In the genomic region with DNA sequence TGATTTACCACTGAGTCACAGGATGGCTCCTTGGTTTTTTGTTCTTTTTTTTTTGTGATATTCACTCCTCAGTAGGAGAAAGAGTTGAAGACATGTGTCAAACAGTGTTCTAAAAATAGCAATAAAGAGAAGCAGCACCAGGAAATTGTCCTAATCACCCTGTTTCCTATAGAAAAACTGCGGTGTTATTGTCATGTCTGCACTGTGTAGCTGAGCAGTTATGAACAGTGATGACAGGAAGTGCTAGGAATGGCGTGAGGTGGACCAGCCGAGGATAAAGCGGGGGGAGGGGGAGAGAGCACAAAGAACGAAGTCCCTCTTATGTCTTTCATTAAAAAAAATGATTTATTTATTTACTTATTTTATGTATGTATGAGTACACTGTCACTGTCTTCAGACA, we compare ENCODE assay signal across 24 mouse cellular contexts. TPM values are rescaled to one million over a fixed set of nuclear protein-coding genes. Genes with fewer than 3 reads are reported as not detected.
DNase-seq lines count a peak whose midpoint lies in the region; ATAC-seq and TF ChIP-seq lines count a peak whose summit lies in the region.
"Had no signal": no experiment of that assay in that cellular context is flagged by ENCODE, and none has a peak within 500 bp of the region (broad histone marks: within the 10 kb centered on the region; RNA-seq: fewer than 3 reads in every experiment).

No protein-coding gene starts in this region.

- H3K4me2 ChIP-seq in heart, postnatal 0 days (ENCODE audit: low read depth, low read length): no peak overlapping the region
- no peak overlapping the region for H3K4me2 ChIP-seq in lung, embryonic 15.5 days
- H3K4me2 ChIP-seq: forebrain, embryonic 15.5 days; heart, embryonic 15.5 days; kidney, embryonic 15.5 days; limb, embryonic 13.5 days had no signal

- H3K4me3 ChIP-seq in heart, postnatal 0 days (ENCODE audit: low read depth, low read length): no peak overlapping the region
- H3K4me3 ChIP-seq in heart, embryonic 10.5 days: no peak overlapping the region
- H3K4me3 ChIP-seq in lung, embryonic 15.5 days: no peak overlapping the region
- H3K4me3 ChIP-seq: forebrain, embryonic 15.5 days; heart, embryonic 15.5 days; hindbrain, embryonic 10.5 days; kidney, embryonic 15.5 days; limb, embryonic 13.5 days had no signal

- H3K27me3 ChIP-seq in heart, postnatal 0 days (ENCODE audit: control insufficient read depth, insufficient read depth, low read length): no peaks in the 10 kb centered on the region
- no peaks in the 10 kb centered on the region for H3K27me3 ChIP-seq in heart, embryonic 10.5 days (ENCODE audit: insufficient read depth, poor library complexity, severe bottlenecking)
- H3K27me3 ChIP-seq in lung, embryonic 15.5 days: no peaks in the 10 kb centered on the region
- H3K27me3 ChIP-seq: heart, embryonic 15.5 days; kidney, embryonic 15.5 days; limb, embryonic 13.5 days had no signal

- H3K4me1 ChIP-seq in heart, postnatal 0 days (ENCODE audit: control insufficient read depth, insufficient read depth): peaks cover 7% of the 10 kb centered on the region; the same call in 1 of the 2 replicates
- H3K4me1 ChIP-seq in heart, embryonic 10.5 days: 0 out of 2 replicates have a peak, but pooled peaks cover 2% of the 10 kb centered on the region
- 0 out of 2 replicates have a peak, but pooled peaks cover 6% of the 10 kb centered on the region for H3K4me1 ChIP-seq in lung, embryonic 15.5 days
- H3K4me1 ChIP-seq: kidney, embryonic 15.5 days had no signal

- TF ChIP-seq EP300 in heart, postnatal 0 days (IDR thresholded peaks at IDR 0.05; ENCODE audit: low read depth): no peak

- no peak for TF ChIP-seq POLR2A in brain, embryonic 14.5 days (IDR thresholded peaks at IDR 0.05; ENCODE audit: borderline replicate concordance, extremely low read depth, insufficient read depth, insufficient read length, poor library complexity, severe bottlenecking)

- H3K9ac ChIP-seq in heart, postnatal 0 days (replicated peaks; ENCODE audit: low read depth, low read length): no peak overlapping the region
- H3K9ac ChIP-seq in lung, embryonic 15.5 days: no peak overlapping the region
- H3K9ac ChIP-seq: forebrain, embryonic 15.5 days; heart, embryonic 15.5 days; kidney, embryonic 15.5 days; limb, embryonic 13.5 days; liver, embryonic 14.5 days had no signal

- H3K9me3 ChIP-seq in heart, postnatal 0 days (replicated peaks; ENCODE audit: control insufficient read depth, low read length): no peaks in the 10 kb centered on the region
- H3K9me3 ChIP-seq in heart, embryonic 10.5 days: no peaks in the 10 kb centered on the region
- H3K9me3 ChIP-seq in lung, embryonic 15.5 days: no peaks in the 10 kb centered on the region
- H3K9me3 ChIP-seq: forebrain, embryonic 15.5 days; heart, embryonic 15.5 days; hindbrain, embryonic 10.5 days; kidney, embryonic 15.5 days; limb, embryonic 13.5 days had no signal

- H3K36me3 ChIP-seq in heart, postnatal 0 days (replicated peaks; ENCODE audit: control insufficient read depth, insufficient read depth, low read length): no peaks in the 10 kb centered on the region
- H3K36me3 ChIP-seq in heart, embryonic 10.5 days: no peaks in the 10 kb centered on the region
- no peaks in the 10 kb centered on the region for H3K36me3 ChIP-seq in lung, embryonic 15.5 days
- H3K36me3 ChIP-seq: forebrain, embryonic 15.5 days; heart, embryonic 15.5 days; hindbrain, embryonic 10.5 days; kidney, embryonic 15.5 days; limb, embryonic 13.5 days had no signal

- no peak overlapping the region for H3K27ac ChIP-seq in heart, postnatal 0 days (ENCODE audit: low read depth)
- no peak overlapping the region for H3K27ac ChIP-seq in heart, embryonic 10.5 days
- no peak overlapping the region for H3K27ac ChIP-seq in lung, embryonic 15.5 days
- H3K27ac ChIP-seq: forebrain, embryonic 15.5 days; heart, embryonic 15.5 days; hindbrain, embryonic 10.5 days; kidney, embryonic 15.5 days; limb, embryonic 13.5 days; liver, embryonic 14.5 days; stomach, postnatal 0 days had no signal

- ATAC-seq in heart, postnatal 0 days (ENCODE audit: insufficient read depth, low read depth): peak; percentile 44; the same call in 1 of the 2 replicates
- peak; percentile 62; the same call in 1 of the 2 replicates for ATAC-seq in lung, embryonic 15.5 days (ENCODE audit: borderline replicate concordance, extremely low read depth, low FRiP score, low TSS enrichment)
- ATAC-seq in hematopoietic stem cell, adult 5-6 weeks (replicated peaks in 1 of 2; ENCODE audit: insufficient read depth in 1 of 2, low FRiP score in 2 of 2, low TSS enrichment in 1 of 2, low read depth in 1 of 2, poor library complexity in 2 of 2, severe bottlenecking in 2 of 2): peak; percentile 38 to 54; a peak in 2 of 4 replicates
- ATAC-seq: activated CD4-positive, CD25-positive, alpha-beta regulatory T cell, adult 4 months; forebrain, embryonic 15.5 days; hindbrain, embryonic 16.5 days had no signal

- 21% methylated on average over 5 of the region's 5 CpGs for WGBS in heart, postnatal 0 days
- WGBS in heart, embryonic 10.5 days: 35% methylated on average over 5 of the region's 5 CpGs
- WGBS in lung, embryonic 15.5 days: 25% methylated on average over 5 of the region's 5 CpGs

- no peak for TF ChIP-seq CTCF in heart, postnatal 0 days (IDR thresholded peaks at IDR 0.05; ENCODE audit: low read depth)
- TF ChIP-seq CTCF in brain, embryonic 14.5 days (IDR thresholded peaks at IDR 0.05; ENCODE audit: borderline replicate concordance, extremely low read depth, insufficient read depth, insufficient read length): no peak

- peak; percentile 16 for DNase-seq in heart, postnatal 0 days (ENCODE audit: low spot score)
- no peak for DNase-seq in heart, embryonic 10.5 days (ENCODE audit: low spot score)
- DNase-seq in lung, postnatal 25 days (ENCODE audit: low spot score): no peak
- DNase-seq in brain, embryonic 14.5 days (ENCODE audit: low read depth): peak; percentile 31
- no peak for DNase-seq in right cerebral cortex, postnatal 36 days (ENCODE audit: low spot score in 2 of 2)
- DNase-seq: adrenal gland, postnatal 25 days; cerebellum, adult 11 months; cerebellum, adult 9-11 months; heart, adult 11 months; kidney, adult 11 months; layer of hippocampus, adult 9-11 months; midbrain, embryonic 14.5 days; thymus, adult 2 months had no signal

RNA-seq across cellular contexts. Expression of gene Sash1, which starts 39.4 kb away (rescaled TPM):
- total RNA-seq in heart, postnatal 0 days (2014; rRNA removed; ENCODE audit: low replicate concordance): 17.7 and 18.3 TPM in 2 replicates
- polyA plus RNA-seq in heart, postnatal 0 days (2015; fragmentation: Nextera tagmentation; extraction: Ambion mirVana): 3.8 and 3.9 TPM in 2 replicates
- polyA plus RNA-seq in heart, embryonic 10.5 days (2016; fragmentation: Nextera tagmentation; extraction: Ambion mirVana): 2.5 and 2.7 TPM in 2 replicates
- polyA plus RNA-seq in lung, embryonic 15.5 days (2015; fragmentation: Nextera tagmentation; extraction: Ambion mirVana): 4.8 and 6.1 TPM in 2 replicates
- 10.6 and 18.0 TPM in 2 replicates for polyA plus RNA-seq in brain, embryonic 14.5 days (2012; rRNA removed)
- 6.9 and 9.8 TPM in 2 replicates for total RNA-seq in hematopoietic stem cell, adult 5-6 weeks (2017)

Comparison
In these comparisons a context has a peak if more than half of its experiments do, and no peak if none do; other contexts are left out.
1. DNase-seq: peak in heart, postnatal 0 days (single experiment) and brain, embryonic 14.5 days (single experiment); none in heart, embryonic 10.5 days (single experiment), lung, postnatal 25 days (single experiment) and right cerebral cortex, postnatal 36 days (0 of 2).
2. Peak in every context shown above with its lines, with median percentiles within 50 percentile points of each other: ATAC-seq.